Mouse (Mus musculus): Measurements from ENCODE around the gene Dicer1. TPM values are rescaled to one million over a fixed set of nuclear protein-coding genes. Genes with fewer than 3 reads are reported as not detected.

Gene Dicer1
- polyA plus RNA-seq, 1 experiment: 43.0 TPM

DNA sequence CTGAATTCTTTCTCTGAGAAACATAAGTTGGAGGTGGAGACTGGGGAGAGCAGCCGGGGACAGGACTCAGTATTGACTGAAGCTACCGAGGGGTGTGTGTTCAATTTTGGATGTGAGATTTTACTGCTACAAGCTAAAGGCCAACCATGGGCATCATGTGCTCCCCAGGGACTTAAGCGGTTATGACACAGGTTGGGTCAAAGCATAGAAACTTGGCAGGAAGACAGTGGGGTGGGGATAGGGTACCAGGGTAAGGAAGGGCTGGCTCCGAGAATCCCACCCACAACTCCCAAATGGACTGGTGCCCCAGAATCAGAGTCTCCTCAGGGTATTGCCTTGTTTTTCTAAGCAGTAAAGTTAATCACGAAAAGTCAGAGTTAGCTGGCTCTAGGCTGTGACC lies 13.4 kb upstream of the Dicer1 start:
- no peak for TF ChIP-seq CTCF (IDR thresholded peaks at IDR 0.05; ENCODE audit: borderline replicate concordance, extremely low read depth, insufficient read depth, insufficient read length)
- DNase-seq (ENCODE audit: low read depth): no peak

GRCm38 (mm10) chr12:104763918-104764317 lies 12.2 kb upstream of the Dicer1 start:
- no peak for DNase-seq (ENCODE audit: low read depth)
- TF ChIP-seq POLR2A (IDR thresholded peaks at IDR 0.05; ENCODE audit: borderline replicate concordance, extremely low read depth, insufficient read depth, insufficient read length, poor library complexity, severe bottlenecking): no peak
- TF ChIP-seq CTCF (IDR thresholded peaks at IDR 0.05; ENCODE audit: borderline replicate concordance, extremely low read depth, insufficient read depth, insufficient read length): no peak

GRCm38 (mm10) chr12:104761411-104761810 lies 9.7 kb upstream of the Dicer1 start:
- TF ChIP-seq POLR2A (IDR thresholded peaks at IDR 0.05; ENCODE audit: borderline replicate concordance, extremely low read depth, insufficient read depth, insufficient read length, poor library complexity, severe bottlenecking) (no peak), CTCF (IDR thresholded peaks at IDR 0.05; ENCODE audit: borderline replicate concordance, extremely low read depth, insufficient read depth, insufficient read length) (no peak)
- DNase-seq (ENCODE audit: low read depth): no peak

DNA sequence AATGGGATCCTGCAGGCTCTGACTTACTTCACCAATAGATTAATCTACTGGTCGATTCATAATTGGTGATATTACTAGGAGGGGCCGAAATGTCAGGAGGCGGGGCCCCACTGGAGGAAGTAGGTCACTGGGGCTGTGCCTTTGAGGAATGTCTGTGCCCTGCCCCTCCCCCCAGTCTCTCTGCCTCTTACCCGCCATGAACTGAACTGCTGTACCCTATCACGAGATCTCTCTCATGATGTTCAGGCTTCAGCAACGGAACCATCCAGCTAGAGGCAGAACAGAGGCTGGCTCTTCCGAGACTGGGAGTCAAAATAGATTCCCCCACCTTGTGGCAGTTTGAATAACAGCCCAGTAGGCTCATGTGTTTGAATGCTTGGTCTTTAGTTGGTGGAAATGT lies 6.3 kb upstream of the Dicer1 start:
- no peak for TF ChIP-seq CTCF (IDR thresholded peaks at IDR 0.05; ENCODE audit: borderline replicate concordance, extremely low read depth, insufficient read depth, insufficient read length)
- no peak for TF ChIP-seq POLR2A (IDR thresholded peaks at IDR 0.05; ENCODE audit: borderline replicate concordance, extremely low read depth, insufficient read depth, insufficient read length, poor library complexity, severe bottlenecking)
- no peak for DNase-seq (ENCODE audit: low read depth)

- DNase-seq (ENCODE audit: low read depth): no peak
- TF ChIP-seq CTCF (IDR thresholded peaks at IDR 0.05; ENCODE audit: borderline replicate concordance, extremely low read depth, insufficient read depth, insufficient read length) (no peak), POLR2A (IDR thresholded peaks at IDR 0.05; ENCODE audit: borderline replicate concordance, extremely low read depth, insufficient read depth, insufficient read length, poor library complexity, severe bottlenecking) (no peak)
These were observed 1.9 kb upstream of the Dicer1 start for GRCm38 (mm10) chr12:104753686-104754085.

DNA sequence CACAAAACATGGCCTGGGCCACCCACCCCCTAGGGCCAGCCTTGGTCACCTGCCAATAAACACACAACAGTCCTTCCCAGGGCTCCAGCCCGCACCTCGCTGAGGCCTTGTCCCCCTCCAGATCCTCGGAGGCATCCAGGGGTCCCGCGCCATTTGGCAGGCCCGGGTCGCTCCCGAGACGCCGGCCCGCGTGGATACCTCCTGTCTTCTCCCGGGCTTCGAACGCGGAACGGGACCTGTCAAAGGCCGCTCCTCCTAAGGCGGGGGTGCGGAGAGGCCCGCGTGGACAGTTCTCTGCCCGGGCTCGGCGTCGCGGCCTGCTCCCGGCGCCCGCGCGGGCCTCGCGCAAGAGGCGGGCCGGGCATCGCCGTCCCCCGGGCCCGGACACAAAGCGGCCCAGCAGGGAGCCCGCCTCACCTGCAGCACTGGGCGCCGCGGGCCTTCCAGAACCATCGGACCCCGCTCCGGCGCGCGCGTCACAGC lies 380 bp downstream of the Dicer1 start:
- TF ChIP-seq POLR2A (IDR thresholded peaks at IDR 0.05; ENCODE audit: borderline replicate concordance, extremely low read depth, insufficient read depth, insufficient read length, poor library complexity, severe bottlenecking) (no peak), CTCF (IDR thresholded peaks at IDR 0.05; ENCODE audit: borderline replicate concordance, extremely low read depth, insufficient read depth, insufficient read length) (no peak)
- DNase-seq (ENCODE audit: low read depth): peak; percentile 51

- TF ChIP-seq CTCF (IDR thresholded peaks at IDR 0.05; ENCODE audit: borderline replicate concordance, extremely low read depth, insufficient read depth, insufficient read length) (no peak), POLR2A (IDR thresholded peaks at IDR 0.05; ENCODE audit: borderline replicate concordance, extremely low read depth, insufficient read depth, insufficient read length, poor library complexity, severe bottlenecking) (no peak)
- DNase-seq (ENCODE audit: low read depth): no peak
These were observed 2.8 kb downstream of the Dicer1 start for GRCm38 (mm10) chr12:104748946-104749345.

GRCm38 (mm10) chr12:104747252-104747651 lies 4.5 kb downstream of the Dicer1 start:
- TF ChIP-seq CTCF (IDR thresholded peaks at IDR 0.05; ENCODE audit: borderline replicate concordance, extremely low read depth, insufficient read depth, insufficient read length) (no peak), POLR2A (IDR thresholded peaks at IDR 0.05; ENCODE audit: borderline replicate concordance, extremely low read depth, insufficient read depth, insufficient read length, poor library complexity, severe bottlenecking) (no peak)
- DNase-seq (ENCODE audit: low read depth): no peak

DNA sequence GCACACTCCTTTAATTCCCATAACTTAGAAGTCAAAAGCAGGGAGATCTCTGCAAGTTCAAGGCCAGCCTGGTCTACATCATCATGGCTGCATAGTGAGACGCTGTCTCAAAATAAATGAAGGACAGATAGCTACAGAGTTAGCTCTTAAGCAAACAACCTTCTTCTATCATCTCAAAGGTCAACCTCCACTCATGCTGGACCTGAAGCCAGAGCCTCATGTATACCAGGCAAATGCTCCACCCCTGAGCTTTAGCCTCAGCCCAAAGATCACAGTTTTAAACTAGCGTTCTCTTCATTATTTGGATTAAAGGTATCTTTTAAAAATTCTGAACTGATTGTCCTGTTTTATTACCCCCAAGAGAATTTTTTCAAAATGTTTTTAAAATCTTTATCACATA lies 5.2 kb downstream of the Dicer1 start:
- no peak for DNase-seq (ENCODE audit: low read depth)
- no peak for TF ChIP-seq POLR2A (IDR thresholded peaks at IDR 0.05; ENCODE audit: borderline replicate concordance, extremely low read depth, insufficient read depth, insufficient read length, poor library complexity, severe bottlenecking)

DNA sequence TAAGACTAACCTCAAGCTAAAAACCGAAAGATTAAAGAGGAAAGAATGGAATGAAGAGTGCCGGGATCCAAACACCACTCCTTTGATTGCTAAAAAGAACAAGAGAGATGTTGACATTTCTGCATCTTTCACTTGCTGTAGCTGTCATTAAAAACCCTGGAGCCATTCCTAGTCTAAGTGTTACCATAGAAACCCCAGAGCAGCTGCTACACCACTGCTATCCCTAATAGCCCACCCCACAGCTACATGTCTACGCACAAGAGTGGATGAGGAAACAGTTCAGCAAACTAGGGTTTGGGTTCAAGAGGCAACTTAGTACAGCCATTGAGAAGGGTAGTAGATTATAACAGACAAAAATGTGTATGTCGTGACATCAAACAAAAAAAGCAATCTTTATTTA lies 8.1 kb downstream of the Dicer1 start:
- peak; percentile 87 for DNase-seq (ENCODE audit: low read depth)
- TF ChIP-seq POLR2A (IDR thresholded peaks at IDR 0.05; ENCODE audit: borderline replicate concordance, extremely low read depth, insufficient read depth, insufficient read length, poor library complexity, severe bottlenecking) (no peak), CTCF (IDR thresholded peaks at IDR 0.05; ENCODE audit: borderline replicate concordance, extremely low read depth, insufficient read depth, insufficient read length) (no peak)

- DNase-seq (ENCODE audit: low read depth): no peak
- no peak for TF ChIP-seq CTCF (IDR thresholded peaks at IDR 0.05; ENCODE audit: borderline replicate concordance, extremely low read depth, insufficient read depth, insufficient read length)
- TF ChIP-seq POLR2A (IDR thresholded peaks at IDR 0.05; ENCODE audit: borderline replicate concordance, extremely low read depth, insufficient read depth, insufficient read length, poor library complexity, severe bottlenecking): no peak
These were observed 9.5 kb downstream of the Dicer1 start for GRCm38 (mm10) chr12:104742247-104742646.

DNA sequence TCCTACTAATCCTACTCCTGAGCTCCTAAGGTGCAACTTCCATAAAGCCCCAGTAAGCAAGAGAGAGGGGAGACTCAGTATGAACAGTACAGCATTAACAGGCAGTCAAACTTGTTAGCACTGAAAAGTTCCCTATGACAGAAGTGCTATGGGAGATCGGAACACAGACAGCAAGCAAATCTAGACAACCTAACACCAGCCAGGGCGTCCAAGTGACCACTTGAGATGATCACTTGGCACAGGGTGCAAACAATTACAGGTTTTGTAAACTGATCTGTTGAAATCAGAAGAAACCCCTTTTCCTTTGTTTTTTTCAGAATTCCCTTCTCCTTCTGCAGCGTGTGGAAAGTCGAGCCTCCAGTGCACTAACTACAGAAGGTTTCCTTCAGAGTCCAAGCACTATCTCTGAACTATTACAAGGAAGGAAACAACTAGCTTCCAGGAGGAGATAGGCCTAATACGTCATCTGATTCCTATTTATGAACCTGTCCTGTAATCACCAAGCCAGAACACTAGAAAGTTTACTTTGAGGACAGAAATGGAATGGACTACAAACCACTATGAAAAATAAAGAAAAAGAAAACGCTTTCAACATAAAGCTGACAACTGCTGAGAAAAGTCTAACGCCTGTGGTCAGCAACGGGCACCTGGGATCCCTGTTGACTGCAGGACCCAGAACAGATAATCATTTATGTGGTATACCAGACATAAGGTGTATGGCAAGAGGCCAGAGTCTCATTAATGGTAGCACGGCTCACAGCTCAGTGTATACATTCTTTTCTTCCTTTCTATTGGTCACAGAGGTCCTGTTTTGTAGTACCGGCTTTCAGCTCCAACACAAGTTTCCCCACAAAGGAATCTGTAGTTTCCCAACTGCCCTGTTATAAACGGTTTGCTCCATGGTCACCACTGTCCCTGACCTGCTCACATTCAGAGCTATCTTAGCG lies 10.6 kb downstream of the Dicer1 start:
- TF ChIP-seq CTCF (IDR thresholded peaks at IDR 0.05; ENCODE audit: borderline replicate concordance, extremely low read depth, insufficient read depth, insufficient read length): no peak
- TF ChIP-seq POLR2A (IDR thresholded peaks at IDR 0.05; ENCODE audit: borderline replicate concordance, extremely low read depth, insufficient read depth, insufficient read length, poor library complexity, severe bottlenecking): no peak
- DNase-seq (ENCODE audit: low read depth): peak; percentile 62
